Mouse (Mus musculus): ENCODE measurements around the gene Cdhr1. TPM values are rescaled to one million over a fixed set of nuclear protein-coding genes. Genes with fewer than 3 reads are reported as not detected.

Cdhr1 gene
- polyA plus RNA-seq (2017; shearing (Covaris generic)), result 0.15 TPM

DNA sequence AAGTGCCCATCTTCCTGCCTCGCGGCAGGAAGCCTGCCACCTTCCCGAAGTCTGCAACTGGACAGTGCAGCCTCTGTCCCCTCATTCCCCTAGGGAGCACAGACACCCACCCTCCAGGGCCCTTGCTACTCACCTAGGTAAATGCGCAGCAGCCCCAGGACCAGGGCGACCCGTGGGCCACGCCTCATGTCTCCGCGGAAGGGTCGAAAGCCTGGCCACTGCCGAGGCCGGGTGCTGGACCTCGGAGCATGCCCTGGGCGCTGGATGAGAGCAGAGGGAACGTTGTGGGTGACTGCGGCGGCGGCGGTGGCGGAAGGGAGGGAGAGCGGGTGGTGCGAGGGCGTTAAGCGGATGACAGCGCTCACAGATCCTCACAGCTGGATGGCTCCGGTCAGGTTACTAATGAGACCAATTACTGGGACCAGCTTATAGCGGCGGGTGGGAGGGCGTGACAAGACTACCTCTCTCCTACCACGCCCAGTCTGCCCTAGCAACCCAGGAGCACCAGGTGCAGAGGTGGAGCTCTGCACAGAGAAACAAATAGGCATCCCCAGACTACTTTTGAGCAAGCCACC, at the start of gene Cdhr1:
Gene Cdhr1 (minus strand): TSS at position 392 of the 575 bp plus-strand sequence.

GRCm38 (mm10) chr14:37135127-37135593, 37.0 kb upstream of the Cdhr1 start, which contains the start of gene Ghitm:
TSS of gene Ghitm (minus strand) at chr14:37135272.

GRCm38 (mm10) chr14:37113922-37114321, 15.8 kb upstream of the Cdhr1 start, which contains the start of gene 2610528A11Rik:
TSS of gene 2610528A11Rik (minus strand) at chr14:37114022.

GRCm38 (mm10) chr14:37067629-37068028, 30.5 kb downstream of the Cdhr1 start, which contains the start of gene Lrit2:
TSS of gene Lrit2 (plus strand) at chr14:37067929.

GRCm38 (mm10) chr14:37048914-37049410, 49.2 kb downstream of the Cdhr1 start, which contains the start of gene Rgr:
TSS of gene Rgr (minus strand) at chr14:37048964.

Other genes with a start within 250 kb of the Cdhr1 start
- 56.0 TPM for gene Ccser2, start 129.6 kb downstream of the Cdhr1 start, polyA plus RNA-seq (2017; shearing (Covaris generic))
- 0.60 TPM for gene Rgr, start 49.4 kb downstream of the Cdhr1 start, polyA plus RNA-seq (2017; shearing (Covaris generic))
- not detected for gene Lrit1, start 43.5 kb downstream of the Cdhr1 start, polyA plus RNA-seq (2017; shearing (Covaris generic))
- not detected for gene Lrit2, start 30.4 kb downstream of the Cdhr1 start, polyA plus RNA-seq (2017; shearing (Covaris generic))
- gene 2610528A11Rik, start 15.7 kb upstream of the Cdhr1 start, polyA plus RNA-seq (2017; shearing (Covaris generic)), result not detected
- gene Ghitm, start 36.9 kb upstream of the Cdhr1 start, polyA plus RNA-seq (2017; shearing (Covaris generic)), result 343 TPM

All from effector memory CD4-positive, alpha-beta T cell, adult 7 months (primary cell).